32 mouse cellular contexts compared by ENCODE assay signal in the genomic region with DNA sequence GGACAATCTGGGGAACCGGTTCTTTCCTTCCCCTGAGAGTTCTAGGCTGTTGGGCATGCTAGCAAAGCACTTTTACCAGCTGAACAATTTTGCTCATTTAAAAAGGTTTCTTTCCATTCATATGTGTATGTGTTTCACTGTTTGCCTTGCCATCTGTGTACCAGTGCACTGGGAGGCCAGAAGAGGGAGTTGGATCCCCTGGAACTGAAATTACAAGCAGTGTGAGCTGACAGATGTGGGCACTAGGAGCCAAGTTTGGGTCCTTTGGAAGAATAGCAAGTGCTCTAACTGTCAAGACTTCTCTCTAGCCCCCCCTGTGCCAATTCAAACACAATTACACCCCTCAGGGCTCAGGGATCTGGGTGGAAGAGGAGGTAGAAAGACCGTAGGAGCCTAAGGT. TPM values are rescaled to one million over a fixed set of nuclear protein-coding genes. Genes with fewer than 3 reads are reported as not detected.
DNase-seq lines count a peak whose midpoint lies in the region; ATAC-seq and TF ChIP-seq lines count a peak whose summit lies in the region.
"Had no signal": no experiment of that assay in that cellular context is flagged by ENCODE, and none has a peak within 500 bp of the region (broad histone marks: within the 10 kb centered on the region; RNA-seq: fewer than 3 reads in every experiment).

No protein-coding gene starts in this region.

- no peak overlapping the region for H3K4me2 ChIP-seq in forebrain, embryonic 13.5 days
- H3K4me2 ChIP-seq in midbrain, postnatal 0 days (ENCODE audit: low read depth, low read length, poor library complexity, severe bottlenecking) = no peak overlapping the region
- H3K4me2 ChIP-seq in midbrain, embryonic 15.5 days = no peak overlapping the region
- H3K4me2 ChIP-seq: embryonic facial prominence, embryonic 15.5 days; heart, embryonic 11.5 days; hindbrain, embryonic 12.5 days; liver, embryonic 13.5 days; midbrain, embryonic 13.5 days; neural tube, embryonic 15.5 days; stomach, embryonic 15.5 days had no signal

- no peaks in the 10 kb centered on the region for H3K9me3 ChIP-seq in forebrain, embryonic 13.5 days (replicated peaks)
- no peaks in the 10 kb centered on the region for H3K9me3 ChIP-seq in forebrain, embryonic 10.5 days
- no peaks in the 10 kb centered on the region for H3K9me3 ChIP-seq in midbrain, postnatal 0 days (ENCODE audit: low read length)
- H3K9me3 ChIP-seq in midbrain, embryonic 15.5 days = no peaks in the 10 kb centered on the region
- H3K9me3 ChIP-seq: embryonic facial prominence, embryonic 10.5 days; embryonic facial prominence, embryonic 15.5 days; hindbrain, embryonic 12.5 days; liver, embryonic 13.5 days; midbrain, embryonic 13.5 days; neural tube, embryonic 15.5 days; stomach, embryonic 15.5 days had no signal

- peak; percentile 41; the same call in 1 of the 2 replicates for ATAC-seq in forebrain, embryonic 13.5 days
- no peak for ATAC-seq in midbrain, postnatal 0 days (ENCODE audit: low FRiP score)
- no peak for ATAC-seq in midbrain, embryonic 15.5 days (replicated peaks)
- ATAC-seq: midbrain, embryonic 13.5 days had no signal

- H3K9ac ChIP-seq in forebrain, embryonic 13.5 days = no peak overlapping the region
- H3K9ac ChIP-seq in midbrain, postnatal 0 days (replicated peaks; ENCODE audit: low read length, poor library complexity, severe bottlenecking) = no peak overlapping the region
- no peak overlapping the region for H3K9ac ChIP-seq in midbrain, embryonic 15.5 days
- H3K9ac ChIP-seq: embryonic facial prominence, embryonic 15.5 days; hindbrain, embryonic 12.5 days; liver, embryonic 13.5 days; midbrain, embryonic 13.5 days; neural tube, embryonic 15.5 days; stomach, embryonic 15.5 days had no signal

- no peak overlapping the region for H3K27ac ChIP-seq in forebrain, embryonic 13.5 days
- H3K27ac ChIP-seq in forebrain, embryonic 10.5 days = no peak overlapping the region
- peak overlapping the region; percentile 77 for H3K27ac ChIP-seq in layer of hippocampus, adult 2 months
- H3K27ac ChIP-seq in midbrain, postnatal 0 days (ENCODE audit: low read depth, low read length) = no peak overlapping the region
- no peak overlapping the region for H3K27ac ChIP-seq in midbrain, embryonic 15.5 days
- H3K27ac ChIP-seq: embryonic facial prominence, embryonic 10.5 days; embryonic facial prominence, embryonic 15.5 days; hindbrain, embryonic 12.5 days; liver, embryonic 13.5 days; macrophage; midbrain, embryonic 13.5 days; neural tube, embryonic 15.5 days; stomach, embryonic 15.5 days had no signal

- no peaks in the 10 kb centered on the region for H3K4me1 ChIP-seq in forebrain, embryonic 13.5 days
- no peaks in the 10 kb centered on the region for H3K4me1 ChIP-seq in forebrain, embryonic 10.5 days
- no peaks in the 10 kb centered on the region for H3K4me1 ChIP-seq in midbrain, postnatal 0 days (ENCODE audit: insufficient read depth, low read length)
- no peaks in the 10 kb centered on the region for H3K4me1 ChIP-seq in midbrain, embryonic 15.5 days
- H3K4me1 ChIP-seq: embryonic facial prominence, embryonic 10.5 days; embryonic facial prominence, embryonic 15.5 days; hindbrain, embryonic 12.5 days; midbrain, embryonic 13.5 days; neural tube, embryonic 15.5 days; stomach, embryonic 15.5 days had no signal

- H3K4me3 ChIP-seq in forebrain, embryonic 13.5 days = no peak overlapping the region
- H3K4me3 ChIP-seq in forebrain, embryonic 10.5 days = no peak overlapping the region
- no peak overlapping the region for H3K4me3 ChIP-seq in layer of hippocampus, adult 2 months
- no peak overlapping the region for H3K4me3 ChIP-seq in midbrain, postnatal 0 days (ENCODE audit: low read depth, low read length)
- H3K4me3 ChIP-seq in midbrain, embryonic 15.5 days = no peak overlapping the region
- H3K4me3 ChIP-seq: embryonic facial prominence, embryonic 10.5 days; embryonic facial prominence, embryonic 15.5 days; hindbrain, embryonic 12.5 days; liver, embryonic 13.5 days; midbrain, embryonic 13.5 days; neural tube, embryonic 15.5 days; stomach, embryonic 15.5 days had no signal

- WGBS in forebrain, embryonic 13.5 days = 86% methylated on average over 2 of the region's 2 CpGs
- WGBS in forebrain, embryonic 10.5 days = 87% methylated on average over 2 of the region's 2 CpGs
- 85% methylated on average over 2 of the region's 2 CpGs for WGBS in midbrain, postnatal 0 days
- 89% methylated on average over 2 of the region's 2 CpGs for WGBS in midbrain, embryonic 15.5 days

- TF ChIP-seq CTCF in layer of hippocampus, adult 2 months (conservative IDR thresholded peaks at IDR 0.05) = peak; percentile 58
- TF ChIP-seq CTCF in midbrain, postnatal 0 days (IDR thresholded peaks at IDR 0.05) = no peak

- H3K27me3 ChIP-seq in forebrain, embryonic 13.5 days = no peaks in the 10 kb centered on the region
- no peaks in the 10 kb centered on the region for H3K27me3 ChIP-seq in forebrain, embryonic 10.5 days (ENCODE audit: poor library complexity, severe bottlenecking)
- H3K27me3 ChIP-seq in midbrain, postnatal 0 days (ENCODE audit: insufficient read depth, low read length) = no peaks in the 10 kb centered on the region
- H3K27me3 ChIP-seq in midbrain, embryonic 15.5 days (replicated peaks) = no peaks in the 10 kb centered on the region
- H3K27me3 ChIP-seq: embryonic facial prominence, embryonic 15.5 days; hindbrain, embryonic 12.5 days; liver, embryonic 13.5 days; midbrain, embryonic 13.5 days; neural tube, embryonic 15.5 days; stomach, embryonic 15.5 days had no signal

- no peak for DNase-seq in forebrain, embryonic 10.5 days (ENCODE audit: extremely low spot score, low spot score)
- peak in 1 of 2 experiments; percentile 33 for DNase-seq in layer of hippocampus, adult 2 months (ENCODE audit: low spot score in 2 of 2)
- no peak for DNase-seq in layer of hippocampus, postnatal 36 days
- DNase-seq in midbrain, postnatal 0 days (ENCODE audit: low spot score) = peak; percentile 11
- no peak for DNase-seq in cerebellum, postnatal 4 days (ENCODE audit: low spot score in 2 of 2)
- DNase-seq in gastrocnemius, adult 8-10 months (ENCODE audit: low spot score in 2 of 2) = no peak
- DNase-seq: adrenal gland, postnatal 25 days; cerebellum, adult 2 months; cerebellum, postnatal 14 days; gastrocnemius, postnatal 36 days; heart, adult 18-20 months; heart, postnatal 36 days; kidney, adult 2 months; kidney, postnatal 4 days; liver, embryonic 13.5 days; lung, adult 2 months; lung, postnatal 10 days; retina, postnatal 1 day; right cerebral cortex, postnatal 14 days had no signal

- H3K36me3 ChIP-seq in forebrain, embryonic 13.5 days (ENCODE audit: poor library complexity, severe bottlenecking) = peaks cover 28% of the 10 kb centered on the region
- peaks cover 72% of the 10 kb centered on the region for H3K36me3 ChIP-seq in forebrain, embryonic 10.5 days (replicated peaks)
- H3K36me3 ChIP-seq in midbrain, postnatal 0 days (ENCODE audit: insufficient read depth, low read length) = no peaks in the 10 kb centered on the region; the same call in 1 of the 2 replicates
- H3K36me3 ChIP-seq in midbrain, embryonic 15.5 days (replicated peaks) = no peaks in the 10 kb centered on the region
- H3K36me3 ChIP-seq: neural tube, embryonic 15.5 days had no signal

RNA-seq across cellular contexts. Expression of a gene that starts 3.3 kb away (rescaled TPM):
- polyA plus RNA-seq in forebrain, embryonic 13.5 days (2015; fragmentation: Nextera tagmentation; extraction: Ambion mirVana) = 0.10 and 0.42 TPM in 2 replicates
- polyA plus RNA-seq in forebrain, embryonic 10.5 days (2016; fragmentation: Nextera tagmentation; extraction: Ambion mirVana) = 0.12 and 0.50 TPM in 2 replicates
- 10 to 100 TPM; 58.4 to 74.2 TPM for total RNA-seq in layer of hippocampus, adult 2 months (2021)
- 10 to 100 TPM; 58.3 to 71.0 TPM for total RNA-seq in layer of hippocampus, postnatal 36 days (2021)
- 0.28 and 0.38 TPM in 2 replicates for total RNA-seq in midbrain, postnatal 0 days (2014; rRNA removed)
- polyA plus RNA-seq in midbrain, postnatal 0 days (2015; fragmentation: Nextera tagmentation; extraction: Ambion mirVana) = 0.49 and 0.70 TPM in 2 replicates
- 0.10 and 0.20 TPM in 2 replicates for polyA plus RNA-seq in midbrain, embryonic 15.5 days (2015; fragmentation: Nextera tagmentation; extraction: Ambion mirVana)
- total RNA-seq in gastrocnemius, adult 8-10 months (2022) = not detected
- total RNA-seq: adrenal gland, adult 18-20 months; gastrocnemius, adult 18-20 months; heart, adult 18-20 months; heart, postnatal 36 days had no signal
- polyA plus RNA-seq: heart, embryonic 11.5 days; heart, embryonic 16.5 days; macrophage had no signal

RNA-seq across cellular contexts. Expression of a gene that starts 34.7 kb away (rescaled TPM):
- polyA plus RNA-seq in forebrain, embryonic 13.5 days (2015; fragmentation: Nextera tagmentation; extraction: Ambion mirVana) = 172 and 197 TPM in 2 replicates
- polyA plus RNA-seq in forebrain, embryonic 10.5 days (2016; fragmentation: Nextera tagmentation; extraction: Ambion mirVana) = 378 and 390 TPM in 2 replicates
- 10 to 100 TPM; 17.6 to 23.4 TPM for total RNA-seq in layer of hippocampus, adult 2 months (2021)
- 10 to 100 TPM; 15.5 to 16.4 TPM for total RNA-seq in layer of hippocampus, postnatal 36 days (2021)
- 36.3 and 37.3 TPM in 2 replicates for total RNA-seq in midbrain, postnatal 0 days (2014; rRNA removed)
- 31.1 and 31.9 TPM in 2 replicates for polyA plus RNA-seq in midbrain, postnatal 0 days (2015; fragmentation: Nextera tagmentation; extraction: Ambion mirVana)
- polyA plus RNA-seq in midbrain, embryonic 15.5 days (2015; fragmentation: Nextera tagmentation; extraction: Ambion mirVana) = 52.6 and 59.2 TPM in 2 replicates
- 1 to 10 TPM; 1.7 to 2.2 (median 1.9) TPM for total RNA-seq in gastrocnemius, adult 8-10 months (2022)

Comparison
In these comparisons a context has a peak if more than half of its experiments do, and no peak if none do; other contexts are left out.
1. RNA of a gene that starts 3.3 kb away (total RNA-seq): 58.4 to 74.2 TPM in layer of hippocampus, adult 2 months and 58.3 to 71.0 TPM in layer of hippocampus, postnatal 36 days; 0.28 to 0.38 TPM in midbrain, postnatal 0 days and not detected in gastrocnemius, adult 8-10 months; every median in the first group is over 10 times any median in the second.
2. RNA of a gene that starts 34.7 kb away (total RNA-seq): 36.3 to 37.3 TPM in midbrain, postnatal 0 days, 17.6 to 23.4 TPM in layer of hippocampus, adult 2 months and 15.5 to 16.4 TPM in layer of hippocampus, postnatal 36 days; 1.7 to 2.2 TPM in gastrocnemius, adult 8-10 months; every median in the first group is over 4 times any median in the second.